Mouse (Mus musculus) cerebellum, postnatal 4 days (tissue): ENCODE results near the gene Hpse.

Experiments
- DNase-seq, 2 experiments: peaks; one replicate each; pipeline ENCODE4 v3.0.0; 2022; ENCODE audit warnings: low spot score in 2 of 2, mixed read lengths in 1 of 2

Hpse gene

DNA sequence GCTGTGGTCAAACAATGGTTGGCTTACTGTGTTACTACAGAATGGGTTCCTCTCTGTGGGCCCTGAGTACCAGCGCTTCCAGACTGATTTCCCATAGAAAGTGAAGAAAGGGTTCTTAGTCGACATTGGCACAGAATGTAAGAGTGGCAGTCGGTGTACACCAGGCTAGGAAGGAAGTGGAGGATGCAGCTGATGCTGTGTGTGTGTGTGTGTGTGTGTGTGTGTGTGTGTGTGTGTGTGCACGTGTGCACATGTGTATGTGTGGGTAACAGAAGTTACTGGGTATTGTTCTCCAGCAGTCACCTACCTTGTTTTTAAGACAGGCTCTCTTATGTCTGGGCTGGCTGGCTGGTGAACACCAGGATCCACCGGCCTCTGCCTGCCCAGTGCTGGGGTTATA lies 77.2 kb downstream of the Hpse start:
- DNase-seq = no peak

- no peak for DNase-seq
These were observed 81.0 kb downstream of the Hpse start for GRCm38 (mm10) chr5:100638483-100638882.

DNA sequence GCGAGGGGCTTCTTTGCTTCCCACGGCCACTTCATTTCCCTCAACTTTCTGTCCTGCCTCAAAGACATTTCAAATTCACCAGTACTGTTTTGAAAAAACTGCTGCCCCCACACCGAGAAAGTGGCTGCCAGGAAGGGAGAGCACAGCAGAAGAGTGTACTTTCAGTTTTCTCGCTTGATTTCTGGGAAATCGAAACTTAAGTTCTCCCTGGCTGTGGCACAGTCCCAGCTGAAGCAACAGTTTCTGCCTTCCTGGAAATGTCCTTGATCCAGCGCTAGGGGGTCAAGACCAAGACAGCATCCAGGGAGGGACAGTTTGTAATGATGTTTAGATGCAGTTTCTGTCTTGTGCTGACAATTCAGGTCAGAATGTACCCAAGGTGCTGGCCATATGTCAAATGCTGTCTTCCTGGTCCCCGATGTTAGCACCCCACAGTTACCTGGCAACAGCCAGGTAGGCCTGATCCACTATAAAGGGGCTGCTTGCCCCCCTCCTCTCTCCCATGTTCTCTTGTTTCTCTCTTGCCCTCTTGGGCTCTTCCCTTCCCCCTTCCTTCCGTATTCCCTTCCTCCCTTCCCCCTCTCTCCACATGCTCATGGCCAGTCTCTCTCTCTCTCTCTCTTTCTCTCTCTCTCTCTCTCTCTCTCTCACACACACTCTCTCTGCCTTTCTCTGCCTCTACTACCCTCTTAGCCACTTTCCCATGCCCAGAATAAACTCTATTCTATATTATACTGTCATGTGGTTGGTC lies 82.5 kb downstream of the Hpse start:
- DNase-seq = no peak

DNA sequence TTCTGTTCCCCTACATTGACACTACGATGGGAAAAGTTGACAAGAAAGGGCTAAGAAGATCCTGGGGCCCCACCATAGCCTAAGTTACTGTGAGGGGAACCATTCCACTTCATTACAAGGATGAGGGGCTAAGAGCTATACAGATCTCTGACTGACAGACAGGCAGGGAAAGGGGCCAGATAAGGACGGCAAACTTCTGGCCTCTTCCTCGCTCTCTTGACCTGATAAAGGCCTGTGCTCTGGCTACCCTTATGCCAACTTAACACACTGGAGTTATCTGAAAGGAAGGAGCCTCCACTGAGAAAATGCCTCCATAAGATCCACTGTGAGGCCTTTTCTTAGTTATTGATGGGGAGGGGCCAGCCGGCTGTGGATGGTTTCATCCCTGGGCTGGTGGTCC lies 83.6 kb downstream of the Hpse start:
- DNase-seq = no peak

GRCm38 (mm10) chr5:100634885-100635478 lies 84.5 kb downstream of the Hpse start:
- DNase-seq = no peak

- DNase-seq = no peak
These were observed 86.9 kb downstream of the Hpse start for GRCm38 (mm10) chr5:100632540-100633129.
